Comparison of ENCODE assay signal across 8 mouse cellular contexts in the genomic region with DNA sequence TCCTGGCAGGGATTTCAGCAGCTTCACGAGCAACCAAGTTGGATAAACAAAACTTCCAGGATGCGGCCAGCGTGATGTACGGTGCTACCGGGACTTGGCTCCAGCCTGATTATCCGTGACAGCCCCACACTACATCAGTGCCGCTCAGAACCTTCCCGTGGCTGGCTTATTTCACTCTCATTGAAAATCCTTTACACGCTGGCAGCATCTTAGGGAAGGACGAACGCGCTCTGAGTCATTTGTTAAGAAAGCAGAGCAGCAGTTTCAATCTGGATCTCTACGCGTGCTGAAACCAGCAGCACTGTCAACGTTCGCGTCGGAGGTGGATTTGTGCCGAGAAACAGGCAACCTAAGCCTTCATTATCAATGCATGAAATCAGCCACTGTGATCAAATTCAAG.
DNase-seq lines count a peak whose midpoint lies in the region; ATAC-seq and TF ChIP-seq lines count a peak whose summit lies in the region.

No protein-coding gene starts in this region.

- H3K4me1 ChIP-seq in lung, postnatal 0 days (ENCODE audit: insufficient read depth, low read depth, low read length) = no peaks in the 10 kb centered on the region
- no peaks in the 10 kb centered on the region; the same call in 1 of the 2 replicates for H3K4me1 ChIP-seq in intestine, embryonic 16.5 days (ENCODE audit: control insufficient read depth, insufficient read depth, low read length)
- H3K4me1 ChIP-seq in midbrain, embryonic 12.5 days = peaks cover 7% of the 10 kb centered on the region; the same call in 1 of the 2 replicates

- H3K27ac ChIP-seq in lung, postnatal 0 days (ENCODE audit: low read length) = no peak overlapping the region
- H3K27ac ChIP-seq in intestine, embryonic 16.5 days (ENCODE audit: low read length) = no peak overlapping the region
- peak overlapping the region; percentile 26 for H3K27ac ChIP-seq in midbrain, embryonic 12.5 days (replicated peaks)

- TF ChIP-seq CTCF in lung, postnatal 0 days (IDR thresholded peaks at IDR 0.05) = no peak

- no peak overlapping the region for H3K9ac ChIP-seq in lung, postnatal 0 days (replicated peaks; ENCODE audit: low read depth)
- peak overlapping the region; percentile 31; the same call in 1 of the 2 replicates for H3K9ac ChIP-seq in intestine, embryonic 16.5 days (ENCODE audit: low read depth, low read length)
- no peak overlapping the region for H3K9ac ChIP-seq in midbrain, embryonic 12.5 days (replicated peaks)

- no peaks in the 10 kb centered on the region for H3K27me3 ChIP-seq in lung, postnatal 0 days (replicated peaks; ENCODE audit: insufficient read depth, low read length)
- H3K27me3 ChIP-seq in intestine, embryonic 16.5 days (replicated peaks; ENCODE audit: control insufficient read depth, insufficient read depth, low read length) = no peaks in the 10 kb centered on the region
- no peaks in the 10 kb centered on the region for H3K27me3 ChIP-seq in midbrain, embryonic 12.5 days

- H3K9me3 ChIP-seq in lung, postnatal 0 days (ENCODE audit: low read length) = no peaks in the 10 kb centered on the region
- H3K9me3 ChIP-seq in intestine, embryonic 16.5 days (ENCODE audit: control insufficient read depth, low read length) = no peaks in the 10 kb centered on the region
- H3K9me3 ChIP-seq in midbrain, embryonic 12.5 days = no peaks in the 10 kb centered on the region

- ATAC-seq in cerebellum, adult (ENCODE audit: insufficient number of reproducible peaks, low FRiP score, low TSS enrichment) = no peak; the same call in 1 of the 2 replicates
- ATAC-seq in lung, postnatal 0 days = no peak
- no peak for ATAC-seq in intestine, embryonic 16.5 days
- ATAC-seq in midbrain, embryonic 12.5 days (ENCODE audit: low FRiP score, low read depth) = peak; percentile 69; the same call in 1 of the 2 replicates
- no peak for ATAC-seq in erythroid progenitor cell, adult 5-6 weeks (replicated peaks; ENCODE audit: low FRiP score, poor library complexity, severe bottlenecking)

- H3K4me2 ChIP-seq in lung, postnatal 0 days (replicated peaks; ENCODE audit: low read depth, low read length) = peak overlapping the region; percentile 32
- peak overlapping the region; percentile 51 for H3K4me2 ChIP-seq in intestine, embryonic 16.5 days (ENCODE audit: low read depth, low read length)
- H3K4me2 ChIP-seq in midbrain, embryonic 12.5 days (replicated peaks) = peak overlapping the region; percentile 49

- TF ChIP-seq EP300 in lung, postnatal 0 days (IDR thresholded peaks at IDR 0.05) = no peak

- peak overlapping the region; percentile 1; the same call in 1 of the 2 replicates for H3K4me3 ChIP-seq in lung, postnatal 0 days (ENCODE audit: low read depth, low read length)
- peak overlapping the region; percentile 32 for H3K4me3 ChIP-seq in intestine, embryonic 16.5 days (ENCODE audit: low read length)
- peak overlapping the region; percentile 25; the same call in 1 of the 2 replicates for H3K4me3 ChIP-seq in midbrain, embryonic 12.5 days

- 22% methylated on average over 19 of the region's 19 CpGs for WGBS in lung, postnatal 0 days
- WGBS in intestine, embryonic 16.5 days = 34% methylated on average over 19 of the region's 19 CpGs
- 33% methylated on average over 19 of the region's 19 CpGs for WGBS in midbrain, embryonic 12.5 days

- DNase-seq in cerebellum, adult 18-20 months = peak; percentile 35 to 42
- DNase-seq in lung, postnatal 0 days (ENCODE audit: low spot score) = peak; percentile 7
- no peak for DNase-seq in lung, postnatal 36 days
- no peak for DNase-seq in spleen, adult 18-20 months

- no peaks in the 10 kb centered on the region for H3K36me3 ChIP-seq in lung, postnatal 0 days (ENCODE audit: insufficient read depth, low read length)
- H3K36me3 ChIP-seq in intestine, embryonic 16.5 days (ENCODE audit: control insufficient read depth, insufficient read depth, low read length) = no peaks in the 10 kb centered on the region
- no peaks in the 10 kb centered on the region for H3K36me3 ChIP-seq in midbrain, embryonic 12.5 days

Comparison
In these comparisons a context has a peak if more than half of its experiments do, and no peak if none do; other contexts are left out.
1. DNase-seq: peak in cerebellum, adult 18-20 months (2 of 2) and lung, postnatal 0 days (single experiment); none in lung, postnatal 36 days (single experiment) and spleen, adult 18-20 months (0 of 2).
2. Peak in every context shown above with its lines, with median percentiles within 50 percentile points of each other: H3K4me2 ChIP-seq and H3K4me3 ChIP-seq.